Mouse (Mus musculus) NIH3T3 (cell line): ENCODE measurements around the gene Fam241b.

Experiments used
- DNase-seq: peaks from one replicate; pipeline ENCODE4 v3.0.0-alpha.2; 2012; ENCODE audit warnings: low read depth

Fam241b gene

GRCm38 (mm10) chr10:62070636-62071035 lies 73.1 kb downstream of the Fam241b start:
- DNase-seq: no peak

GRCm38 (mm10) chr10:62069946-62070345 lies 73.8 kb downstream of the Fam241b start:
- DNase-seq: no peak

- no peak for DNase-seq
Measured at GRCm38 (mm10) chr10:62069398-62069797, 74.3 kb downstream of the Fam241b start.

- no peak for DNase-seq
Measured at GRCm38 (mm10) chr10:62068532-62068931, 75.2 kb downstream of the Fam241b start.

- DNase-seq: no peak
Measured at GRCm38 (mm10) chr10:62066213-62066612, 77.5 kb downstream of the Fam241b start.

- DNase-seq: no peak
Measured at GRCm38 (mm10) chr10:62062786-62063185, 80.9 kb downstream of the Fam241b start.

- no peak for DNase-seq
Measured at GRCm38 (mm10) chr10:62060969-62061678, 82.6 kb downstream of the Fam241b start.

GRCm38 (mm10) chr10:62060224-62060913 lies 83.4 kb downstream of the Fam241b start:
- DNase-seq: no peak

- DNase-seq: peak; percentile 34
Measured at GRCm38 (mm10) chr10:62058508-62059375, 85.0 kb downstream of the Fam241b start.
